Mouse (Mus musculus): Measurements from ENCODE around the gene Srrm4. TPM values are rescaled to one million over a fixed set of nuclear protein-coding genes. Genes with fewer than 3 reads are reported as not detected.
"Not testable (repeated sequence)": the region's sequence is repeated elsewhere in the genome, so short reads cannot be mapped to it uniquely, and the experiment has no call there.

Gene Srrm4
- polyA plus RNA-seq, 1 experiment from 2014 or later = 2.4 TPM

GRCm38 (mm10) chr5:116442697-116443458, 148.7 kb downstream of the Srrm4 start:
- ATAC-seq (ENCODE audit: insufficient number of reproducible peaks, insufficient read depth, low FRiP score, low read depth) = no peak
- no peak overlapping the region for H3K4me3 ChIP-seq (ENCODE audit: low read depth, low read length)
- no peak overlapping the region for H3K27ac ChIP-seq (ENCODE audit: low read length)
- no peaks in the 10 kb centered on the region for H3K4me1 ChIP-seq (ENCODE audit: control insufficient read depth, insufficient read depth, low read length)
- no peaks in the 10 kb centered on the region for H3K27me3 ChIP-seq (ENCODE audit: control insufficient read depth, insufficient read depth, low read length)
- no peak overlapping the region for H3K9ac ChIP-seq (replicated peaks; ENCODE audit: low read depth, low read length)
- H3K9me3 ChIP-seq (ENCODE audit: control insufficient read depth, low read depth, low read length) = no peaks in the 10 kb centered on the region
- H3K36me3 ChIP-seq (ENCODE audit: control insufficient read depth, insufficient read depth, low read length) = no peaks in the 10 kb centered on the region
- no peak overlapping the region for H3K4me2 ChIP-seq (replicated peaks; ENCODE audit: low read depth, low read length)
- 77% methylated on average over 7 of the region's 7 CpGs for WGBS

DNA sequence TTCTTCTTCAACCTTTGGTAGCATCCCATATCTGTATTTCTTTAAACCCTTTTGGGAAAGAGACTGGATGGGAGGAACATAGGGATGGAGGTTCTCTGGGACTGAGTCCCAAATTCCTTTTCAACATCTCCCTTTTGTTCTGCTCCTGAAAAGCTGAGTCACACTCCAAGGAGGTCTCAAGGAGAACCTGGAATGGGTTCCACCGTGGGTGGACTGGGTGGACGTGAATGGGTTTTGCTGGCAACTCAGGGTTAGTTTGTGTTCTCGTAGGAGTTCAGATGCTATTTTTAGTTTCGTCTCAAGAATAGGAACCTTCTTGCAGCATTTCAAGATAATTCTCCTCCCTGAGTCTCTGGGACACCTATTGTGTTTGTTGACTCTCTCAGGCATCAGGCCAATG, 151.4 kb downstream of the Srrm4 start:
- H3K4me1 ChIP-seq (ENCODE audit: control insufficient read depth, insufficient read depth, low read length) = no peaks in the 10 kb centered on the region
- no peak overlapping the region for H3K4me3 ChIP-seq (ENCODE audit: low read depth, low read length)
- no peak overlapping the region for H3K4me2 ChIP-seq (replicated peaks; ENCODE audit: low read depth, low read length)
- ATAC-seq (ENCODE audit: insufficient number of reproducible peaks, insufficient read depth, low FRiP score, low read depth) = no peak
- H3K36me3 ChIP-seq (ENCODE audit: control insufficient read depth, insufficient read depth, low read length) = no peaks in the 10 kb centered on the region
- no peaks in the 10 kb centered on the region for H3K9me3 ChIP-seq (ENCODE audit: control insufficient read depth, low read depth, low read length)
- 71% methylated on average over 4 of the region's 4 CpGs for WGBS
- H3K9ac ChIP-seq (replicated peaks; ENCODE audit: low read depth, low read length) = no peak overlapping the region
- H3K27me3 ChIP-seq (ENCODE audit: control insufficient read depth, insufficient read depth, low read length) = no peaks in the 10 kb centered on the region
- no peak overlapping the region for H3K27ac ChIP-seq (ENCODE audit: low read length)

DNA sequence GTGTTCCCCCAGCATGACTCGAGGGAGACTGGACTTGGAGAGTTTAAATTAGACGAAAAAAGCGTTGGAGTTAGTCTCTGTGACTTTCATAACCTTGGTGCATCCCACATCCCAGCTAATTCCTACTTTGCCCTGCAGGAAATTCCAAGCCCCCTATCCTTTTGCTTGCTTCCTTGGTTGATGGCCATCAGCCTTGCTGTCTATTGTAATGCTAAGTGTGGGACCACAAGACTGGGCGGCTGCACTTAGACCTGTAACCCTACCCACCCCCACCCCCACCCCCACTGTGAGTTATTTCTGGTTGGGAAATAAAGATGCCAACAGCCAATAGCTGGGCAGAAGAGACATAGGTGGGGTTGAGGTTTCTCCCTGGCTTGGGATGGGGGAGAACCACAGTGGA, 153.3 kb downstream of the Srrm4 start:
- no peak overlapping the region for H3K9ac ChIP-seq (replicated peaks; ENCODE audit: low read depth, low read length)
- H3K27ac ChIP-seq (ENCODE audit: low read length) = no peak overlapping the region
- no peaks in the 10 kb centered on the region for H3K36me3 ChIP-seq (ENCODE audit: control insufficient read depth, insufficient read depth, low read length)
- no peaks in the 10 kb centered on the region for H3K4me1 ChIP-seq (ENCODE audit: control insufficient read depth, insufficient read depth, low read length)
- H3K9me3 ChIP-seq (ENCODE audit: control insufficient read depth, low read depth, low read length) = no peaks in the 10 kb centered on the region
- no peak for ATAC-seq (ENCODE audit: insufficient number of reproducible peaks, insufficient read depth, low FRiP score, low read depth)
- 57% methylated on average over 4 of the region's 4 CpGs for WGBS
- no peak overlapping the region for H3K4me3 ChIP-seq (ENCODE audit: low read depth, low read length)
- H3K4me2 ChIP-seq (replicated peaks; ENCODE audit: low read depth, low read length) = no peak overlapping the region
- no peaks in the 10 kb centered on the region for H3K27me3 ChIP-seq (ENCODE audit: control insufficient read depth, insufficient read depth, low read length)

GRCm38 (mm10) chr5:116436117-116436516, 155.5 kb downstream of the Srrm4 start:
- no peak overlapping the region for H3K4me3 ChIP-seq (ENCODE audit: low read depth, low read length)
- no peak overlapping the region for H3K27ac ChIP-seq (ENCODE audit: low read length)
- no peaks in the 10 kb centered on the region for H3K4me1 ChIP-seq (ENCODE audit: control insufficient read depth, insufficient read depth, low read length)
- no peaks in the 10 kb centered on the region for H3K27me3 ChIP-seq (ENCODE audit: control insufficient read depth, insufficient read depth, low read length)
- no peaks in the 10 kb centered on the region for H3K36me3 ChIP-seq (ENCODE audit: control insufficient read depth, insufficient read depth, low read length)
- no peaks in the 10 kb centered on the region for H3K9me3 ChIP-seq (ENCODE audit: control insufficient read depth, low read depth, low read length)
- H3K4me2 ChIP-seq (replicated peaks; ENCODE audit: low read depth, low read length) = no peak overlapping the region
- H3K9ac ChIP-seq (replicated peaks; ENCODE audit: low read depth, low read length) = no peak overlapping the region
- ATAC-seq (ENCODE audit: insufficient number of reproducible peaks, insufficient read depth, low FRiP score, low read depth) = no peak

DNA sequence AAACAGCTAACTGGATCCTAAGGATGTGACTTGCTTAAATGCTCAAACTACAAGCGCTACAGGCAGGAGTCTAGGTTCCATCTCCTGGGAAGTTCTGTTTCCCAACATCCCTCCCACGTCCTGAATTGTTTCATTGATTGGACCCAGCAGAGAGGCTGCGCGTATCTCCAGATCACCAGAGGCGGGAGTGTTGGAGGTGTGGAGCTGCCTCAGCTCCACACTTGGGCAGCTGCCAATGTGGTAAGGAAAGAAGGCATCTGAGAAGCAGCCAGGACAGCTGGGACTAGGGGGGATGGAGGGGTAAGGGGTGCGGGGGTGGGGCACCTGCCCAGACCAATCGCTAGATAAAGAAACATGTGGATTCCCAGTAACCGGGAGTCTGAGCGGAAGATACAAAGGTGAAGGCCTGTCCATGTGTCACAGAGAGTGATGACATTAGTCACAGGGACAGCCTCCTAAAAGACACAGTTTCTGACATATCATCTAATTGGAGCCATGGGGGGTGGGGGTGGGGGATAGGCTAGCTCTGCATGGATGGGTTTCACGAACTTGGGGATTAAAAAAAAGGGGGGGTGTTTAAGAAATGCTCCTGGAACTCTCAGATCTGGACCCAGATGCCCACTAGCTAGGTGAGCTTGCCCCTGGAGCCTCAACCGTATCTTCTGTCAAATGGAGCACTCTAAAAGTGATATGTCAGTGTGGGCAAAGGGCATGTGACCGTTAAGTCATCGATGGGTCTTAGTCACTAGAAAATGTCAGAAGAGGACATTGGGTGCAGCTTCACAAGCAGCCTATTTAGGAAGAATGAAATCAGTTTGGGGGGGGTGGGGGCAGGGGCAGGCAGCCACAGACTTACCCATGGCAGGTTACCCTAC, 156.4 kb downstream of the Srrm4 start:
- H3K9me3 ChIP-seq (ENCODE audit: control insufficient read depth, low read depth, low read length) = no peaks in the 10 kb centered on the region
- no peak overlapping the region for H3K9ac ChIP-seq (replicated peaks; ENCODE audit: low read depth, low read length)
- WGBS = 56% methylated on average over 13 of the region's 13 CpGs

DNA sequence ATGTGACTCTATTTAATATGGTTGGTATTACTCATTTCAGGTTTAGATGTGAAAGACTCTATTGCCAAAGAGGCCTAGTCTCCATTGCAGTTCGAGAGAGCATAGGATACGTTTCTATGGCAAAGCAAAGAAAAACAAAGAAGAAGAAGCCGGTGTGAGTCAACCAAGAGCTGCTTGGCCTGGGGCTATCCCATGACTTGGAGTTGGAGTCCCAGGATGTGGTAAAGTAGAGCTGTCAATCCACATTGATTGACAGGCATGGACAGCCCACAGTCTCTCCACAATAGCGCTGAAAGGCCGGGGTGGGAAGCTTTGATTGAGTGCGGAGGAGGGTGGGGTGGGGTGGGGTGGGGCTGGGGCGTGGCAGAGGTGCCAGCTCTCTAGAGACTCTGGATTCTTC, 158.7 kb downstream of the Srrm4 start:
- Histone ChIP-seq H3K4me3 (ENCODE audit: low read depth, low read length) (no peak overlapping the region), H3K36me3 (ENCODE audit: control insufficient read depth, insufficient read depth, low read length) (no peaks in the 10 kb centered on the region), H3K9me3 (ENCODE audit: control insufficient read depth, low read depth, low read length) (no peaks in the 10 kb centered on the region), H3K27me3 (ENCODE audit: control insufficient read depth, insufficient read depth, low read length) (no peaks in the 10 kb centered on the region), H3K27ac (ENCODE audit: low read length) (no peak overlapping the region), H3K4me1 (ENCODE audit: control insufficient read depth, insufficient read depth, low read length) (no peaks in the 10 kb centered on the region), H3K9ac (replicated peaks; ENCODE audit: low read depth, low read length) (no peak overlapping the region), H3K4me2 (replicated peaks; ENCODE audit: low read depth, low read length) (no peak overlapping the region)
- no peak for ATAC-seq (ENCODE audit: insufficient number of reproducible peaks, insufficient read depth, low FRiP score, low read depth)
- WGBS = 64% methylated on average over 7 of the region's 7 CpGs

More for the DNA sequence above, 156.4 kb downstream of the Srrm4 start:
- Histone ChIP-seq H3K4me2 (replicated peaks; ENCODE audit: low read depth, low read length) (no peak overlapping the region), H3K27ac (ENCODE audit: low read length) (no peak overlapping the region), H3K27me3 (ENCODE audit: control insufficient read depth, insufficient read depth, low read length) (no peaks in the 10 kb centered on the region), H3K36me3 (ENCODE audit: control insufficient read depth, insufficient read depth, low read length) (no peaks in the 10 kb centered on the region), H3K4me1 (ENCODE audit: control insufficient read depth, insufficient read depth, low read length) (no peaks in the 10 kb centered on the region), H3K4me3 (ENCODE audit: low read depth, low read length) (no peak overlapping the region)
- no peak for ATAC-seq (ENCODE audit: insufficient number of reproducible peaks, insufficient read depth, low FRiP score, low read depth)

DNA sequence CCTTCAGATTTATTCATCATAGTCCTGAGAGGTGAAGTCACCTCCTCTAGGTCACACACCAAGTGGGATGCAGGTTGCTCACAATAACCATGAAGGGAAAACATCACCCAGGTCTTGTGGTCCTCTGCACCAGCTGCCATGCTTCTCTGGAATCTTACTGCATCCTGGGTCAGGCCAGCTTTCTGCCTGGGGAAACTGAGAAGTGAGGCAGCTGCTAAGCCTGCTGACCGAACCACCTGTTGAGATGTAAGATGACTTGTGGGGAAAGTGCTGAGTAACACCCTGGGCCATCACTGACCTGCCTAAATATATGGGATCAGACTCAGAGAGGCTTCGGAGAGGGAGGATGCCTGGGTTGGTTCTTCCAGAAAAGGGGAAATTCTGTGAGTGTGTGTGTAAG, 164.9 kb downstream of the Srrm4 start:
- no peak overlapping the region for H3K27ac ChIP-seq (ENCODE audit: low read length)
- H3K36me3 ChIP-seq (ENCODE audit: control insufficient read depth, insufficient read depth, low read length) = no peaks in the 10 kb centered on the region
- WGBS = 68% methylated on average over 2 of the region's 2 CpGs
- H3K9ac ChIP-seq (replicated peaks; ENCODE audit: low read depth, low read length) = no peak overlapping the region
- H3K4me2 ChIP-seq (replicated peaks; ENCODE audit: low read depth, low read length) = no peak overlapping the region
- no peak overlapping the region for H3K4me3 ChIP-seq (ENCODE audit: low read depth, low read length)
- no peaks in the 10 kb centered on the region for H3K27me3 ChIP-seq (ENCODE audit: control insufficient read depth, insufficient read depth, low read length)
- peaks cover 12% of the 10 kb centered on the region for H3K4me1 ChIP-seq (ENCODE audit: control insufficient read depth, insufficient read depth, low read length)
- no peaks in the 10 kb centered on the region for H3K9me3 ChIP-seq (ENCODE audit: control insufficient read depth, low read depth, low read length)
- ATAC-seq (ENCODE audit: insufficient number of reproducible peaks, insufficient read depth, low FRiP score, low read depth) = no peak

GRCm38 (mm10) chr5:116425709-116426108, 165.9 kb downstream of the Srrm4 start:
- WGBS = 69% methylated on average over 3 of the region's 3 CpGs
- not testable (repeated sequence) for ATAC-seq (ENCODE audit: insufficient number of reproducible peaks, insufficient read depth, low FRiP score, low read depth); H3K36me3 ChIP-seq (ENCODE audit: control insufficient read depth, insufficient read depth, low read length); H3K4me2 ChIP-seq (replicated peaks; ENCODE audit: low read depth, low read length); H3K27ac ChIP-seq (ENCODE audit: low read length); H3K9me3 ChIP-seq (ENCODE audit: control insufficient read depth, low read depth, low read length); H3K27me3 ChIP-seq (ENCODE audit: control insufficient read depth, insufficient read depth, low read length); H3K9ac ChIP-seq (replicated peaks; ENCODE audit: low read depth, low read length); H3K4me3 ChIP-seq (ENCODE audit: low read depth, low read length)
- H3K4me1 ChIP-seq (ENCODE audit: control insufficient read depth, insufficient read depth, low read length) = peaks cover 15% of the 10 kb centered on the region

All from stomach, embryonic 14.5 days (tissue).